Comparison of ENCODE assay signal across 8 mouse cellular contexts in the genomic region with DNA sequence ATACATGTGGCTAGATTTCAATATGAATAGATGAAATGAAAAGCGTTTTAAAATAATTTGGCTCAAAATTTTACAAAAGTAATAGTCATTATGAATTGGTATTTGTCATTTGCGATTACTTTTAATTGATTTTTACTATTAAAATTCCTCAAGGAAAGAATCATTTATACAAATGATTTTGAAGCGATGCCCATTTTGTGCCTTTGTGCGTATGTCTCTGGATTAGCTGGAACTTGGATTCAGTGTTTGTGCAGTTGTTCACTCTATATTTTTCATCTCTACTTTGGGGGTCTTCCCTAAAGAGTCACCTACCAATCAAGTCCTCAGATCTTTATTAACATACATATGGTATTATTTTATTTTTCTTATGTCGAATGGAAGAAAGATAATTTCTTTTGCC.
DNase-seq lines count a peak whose midpoint lies in the region; ATAC-seq and TF ChIP-seq lines count a peak whose summit lies in the region.

No protein-coding gene starts in this region.

- H3K9me3 ChIP-seq in liver, embryonic 15.5 days (replicated peaks) = no peaks in the 10 kb centered on the region

- intact Hi-C loops in heart, adult 2 months (cut with DNase I) = loop anchor here (5.0 to 10.0 kb wide), 2 partner anchors 36 to 954 kb away; a partner anchor contains a TSS

- ATAC-seq in liver, embryonic 15.5 days (ENCODE audit: insufficient read depth) = no peak
- no peak for ATAC-seq in frontal cortex, adult (ENCODE audit: low TSS enrichment)

- peak overlapping the region; percentile 75 for H3K4me3 ChIP-seq in heart, adult 2 months
- H3K4me3 ChIP-seq in spleen, adult 2 months (ENCODE audit: extremely low read depth, insufficient read depth, insufficient read length) = 0 out of 2 replicates have a peak overlapping the region, but pooled peaks have one; percentile 67
- peak overlapping the region; percentile 58; the same call in 1 of the 2 replicates for H3K4me3 ChIP-seq in liver, embryonic 15.5 days (replicated peaks)

- TF ChIP-seq POLR2A in heart, adult 2 months (IDR thresholded peaks at IDR 0.05; ENCODE audit: insufficient read depth, low read depth, low read length) = no peak
- no peak for TF ChIP-seq POLR2A in spleen, adult 2 months (IDR thresholded peaks at IDR 0.05; ENCODE audit: low read depth, low read length)

- H3K9ac ChIP-seq in heart, adult 2 months (ENCODE audit: low read depth, low read length) = no peak overlapping the region
- no peak overlapping the region for H3K9ac ChIP-seq in liver, embryonic 15.5 days

- WGBS in heart, adult 2 months = 55% methylated on average over 5 of the region's 5 CpGs
- 62% methylated on average over 5 of the region's 5 CpGs for WGBS in spleen, adult 2 months
- WGBS in liver, embryonic 15.5 days (ENCODE audit: insufficient replicate concordance) = 61% methylated on average over 5 of the region's 5 CpGs

- no peaks in the 10 kb centered on the region for H3K27me3 ChIP-seq in heart, adult 2 months (ENCODE audit: control insufficient read depth, insufficient read depth, low read length)
- no peaks in the 10 kb centered on the region for H3K27me3 ChIP-seq in spleen, adult 2 months (ENCODE audit: control insufficient read depth, insufficient read depth, low read length)
- H3K27me3 ChIP-seq in liver, embryonic 15.5 days = no peaks in the 10 kb centered on the region

- H3K4me2 ChIP-seq in liver, embryonic 15.5 days = peak overlapping the region; percentile 66; the same call in 1 of the 2 replicates

- H3K4me1 ChIP-seq in heart, adult 2 months (ENCODE audit: control insufficient read depth, insufficient read depth, low read length) = peaks cover 1% of the 10 kb centered on the region
- peaks cover 8% of the 10 kb centered on the region for H3K4me1 ChIP-seq in spleen, adult 2 months (ENCODE audit: control insufficient read depth, insufficient read depth, insufficient read length)
- peaks cover 23% of the 10 kb centered on the region for H3K4me1 ChIP-seq in liver, embryonic 15.5 days (replicated peaks)

- DNase-seq in heart, adult 2 months = no peak
- no peak for DNase-seq in heart, adult 9 months (ENCODE audit: low spot score in 2 of 2)
- no peak for DNase-seq in spleen, adult 2 months (ENCODE audit: low read depth in 1 of 2, low spot score in 2 of 2)
- DNase-seq in spleen, postnatal 4 days (ENCODE audit: low spot score in 2 of 2) = no peak
- DNase-seq in gastrocnemius, adult 18-20 months (ENCODE audit: low spot score) = no peak
- DNase-seq in layer of hippocampus, postnatal 36 days = no peak

- H3K27ac ChIP-seq in heart, adult 2 months = no peak overlapping the region; the same call in 1 of the 2 replicates
- H3K27ac ChIP-seq in spleen, adult 2 months (ENCODE audit: insufficient read depth, low read length) = no peak overlapping the region
- no peak overlapping the region for H3K27ac ChIP-seq in liver, embryonic 15.5 days (replicated peaks)

- no peak for TF ChIP-seq CTCF in heart, adult 2 months (IDR thresholded peaks at IDR 0.05)
- no peak for TF ChIP-seq CTCF in spleen, adult 2 months (IDR thresholded peaks at IDR 0.05; ENCODE audit: extremely low read depth, insufficient read depth, insufficient read length, insufficient replicate concordance)

- peaks cover 7% of the 10 kb centered on the region for H3K36me3 ChIP-seq in heart, adult 2 months (ENCODE audit: control insufficient read depth, insufficient read depth, low read length)
- no peaks in the 10 kb centered on the region for H3K36me3 ChIP-seq in spleen, adult 2 months (ENCODE audit: control insufficient read depth, insufficient read depth, low read length)
- H3K36me3 ChIP-seq in liver, embryonic 15.5 days (replicated peaks) = no peaks in the 10 kb centered on the region

- H3K79me2 ChIP-seq in heart, adult 2 months (replicated peaks; ENCODE audit: control insufficient read depth, insufficient read depth, low read length) = no peaks in the 10 kb centered on the region

- no peak for TF ChIP-seq EP300 in heart, adult 2 months (IDR thresholded peaks at IDR 0.05; ENCODE audit: insufficient read depth, low read depth, low read length)
